19 mouse cellular contexts compared by ENCODE assay signal in the genomic region with DNA sequence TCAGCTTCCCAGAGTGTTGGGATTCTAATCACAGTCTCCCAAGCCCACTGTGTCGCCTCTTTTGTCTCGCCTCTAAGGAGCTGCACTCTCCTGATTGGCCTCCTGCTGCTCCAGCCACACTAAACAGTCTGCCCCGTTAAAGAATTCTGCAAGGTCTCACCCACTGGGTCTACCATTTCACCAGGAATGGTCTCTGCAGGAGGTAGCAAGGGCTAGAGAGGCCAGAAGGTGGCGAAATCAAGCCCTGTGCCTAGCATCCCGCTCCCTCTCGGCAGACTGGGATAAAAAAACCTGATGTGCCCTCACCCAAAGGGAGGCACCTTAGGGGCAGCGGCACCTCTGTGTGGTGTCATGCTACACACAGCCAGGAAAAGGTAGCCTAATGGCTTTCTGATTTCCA. TPM values are rescaled to one million over a fixed set of nuclear protein-coding genes. Genes with fewer than 3 reads are reported as not detected.
A peak's percentile ranks its signal among the peaks of the same experiment; 100 is the strongest.
DNase-seq lines count a peak whose midpoint lies in the region; ATAC-seq and TF ChIP-seq lines count a peak whose summit lies in the region.
"Had no signal": no experiment of that assay in that cellular context is flagged by ENCODE, and none has a peak within 500 bp of the region (broad histone marks: within the 10 kb centered on the region; RNA-seq: fewer than 3 reads in every experiment).

No protein-coding gene starts in this region.

- H3K9me3 ChIP-seq in forebrain, embryonic 12.5 days, result no peaks in the 10 kb centered on the region
- no peaks in the 10 kb centered on the region for H3K9me3 ChIP-seq in forebrain, postnatal 0 days (ENCODE audit: low read length)
- no peaks in the 10 kb centered on the region; the same call in 1 of the 2 replicates for H3K9me3 ChIP-seq in kidney, embryonic 14.5 days (ENCODE audit: control insufficient read depth, low read length)
- H3K9me3 ChIP-seq in neural tube, embryonic 12.5 days, result no peaks in the 10 kb centered on the region
- H3K9me3 ChIP-seq: liver, embryonic 12.5 days; midbrain, embryonic 10.5 days had no signal

- H3K27ac ChIP-seq in forebrain, embryonic 12.5 days, result no peak overlapping the region
- no peak overlapping the region for H3K27ac ChIP-seq in forebrain, postnatal 0 days (ENCODE audit: low read depth, low read length)
- H3K27ac ChIP-seq in kidney, embryonic 14.5 days (ENCODE audit: low read depth, low read length), result no peak overlapping the region
- H3K27ac ChIP-seq in neural tube, embryonic 12.5 days, result no peak overlapping the region
- H3K27ac ChIP-seq: liver, embryonic 12.5 days; midbrain, embryonic 10.5 days had no signal

- H3K4me2 ChIP-seq in forebrain, embryonic 12.5 days, result 0 out of 2 replicates have a peak overlapping the region, but pooled peaks have one; percentile 17
- H3K4me2 ChIP-seq in forebrain, postnatal 0 days (ENCODE audit: low read depth), result no peak overlapping the region
- H3K4me2 ChIP-seq in kidney, embryonic 14.5 days (replicated peaks; ENCODE audit: low read depth, low read length), result peak overlapping the region; percentile 17; the same call in 1 of the 2 replicates
- 0 out of 2 replicates have a peak overlapping the region, but pooled peaks have one; percentile 27 for H3K4me2 ChIP-seq in neural tube, embryonic 12.5 days (replicated peaks)

- TF ChIP-seq CTCF in forebrain, postnatal 0 days (IDR thresholded peaks at IDR 0.05; ENCODE audit: low read depth), result no peak

- H3K9ac ChIP-seq in forebrain, embryonic 12.5 days, result no peak overlapping the region
- H3K9ac ChIP-seq in forebrain, postnatal 0 days, result no peak overlapping the region
- H3K9ac ChIP-seq in kidney, embryonic 14.5 days (ENCODE audit: low read depth, low read length), result no peak overlapping the region
- H3K9ac ChIP-seq in neural tube, embryonic 12.5 days, result no peak overlapping the region
- H3K9ac ChIP-seq: liver, embryonic 12.5 days had no signal

- peaks cover 82% of the 10 kb centered on the region for H3K27me3 ChIP-seq in forebrain, embryonic 12.5 days
- H3K27me3 ChIP-seq in forebrain, postnatal 0 days (ENCODE audit: insufficient read depth, low read length), result peaks cover 34% of the 10 kb centered on the region
- H3K27me3 ChIP-seq in kidney, embryonic 14.5 days (ENCODE audit: control insufficient read depth, insufficient read depth, low read length), result peaks cover 35% of the 10 kb centered on the region
- peaks cover 59% of the 10 kb centered on the region for H3K27me3 ChIP-seq in neural tube, embryonic 12.5 days (replicated peaks)

- H3K4me1 ChIP-seq in forebrain, embryonic 12.5 days, result peaks cover 23% of the 10 kb centered on the region
- peaks cover 6% of the 10 kb centered on the region; the same call in 1 of the 2 replicates for H3K4me1 ChIP-seq in forebrain, postnatal 0 days (ENCODE audit: insufficient read depth)
- H3K4me1 ChIP-seq in kidney, embryonic 14.5 days (ENCODE audit: control insufficient read depth, insufficient read depth, low read length), result peaks cover 11% of the 10 kb centered on the region; the same call in 1 of the 2 replicates
- H3K4me1 ChIP-seq in neural tube, embryonic 12.5 days, result peaks cover 18% of the 10 kb centered on the region

- no peak for DNase-seq in forebrain, postnatal 0 days
- no peak for DNase-seq in kidney, adult 9 months
- no peak for DNase-seq in neural tube, embryonic 10.5 days (ENCODE audit: extremely low spot score, low spot score)
- no peak for DNase-seq in yolk sac, embryonic 10.5 days (ENCODE audit: low spot score)
- DNase-seq: adrenal gland, postnatal 10 days; B cell, adult 2 months; cerebellum, adult 9-11 months; heart, postnatal 4 days; layer of hippocampus, postnatal 36 days; thymus, postnatal 25 days had no signal

- no peak overlapping the region for H3K4me3 ChIP-seq in forebrain, embryonic 12.5 days (replicated peaks)
- no peak overlapping the region for H3K4me3 ChIP-seq in forebrain, postnatal 0 days (ENCODE audit: low read depth, low read length)
- no peak overlapping the region for H3K4me3 ChIP-seq in kidney, embryonic 14.5 days (ENCODE audit: low read length)
- H3K4me3 ChIP-seq in neural tube, embryonic 12.5 days, result no peak overlapping the region
- H3K4me3 ChIP-seq: liver, embryonic 12.5 days had no signal

- no peak for ATAC-seq in forebrain, embryonic 12.5 days (ENCODE audit: low FRiP score)
- ATAC-seq in forebrain, postnatal 0 days, result no peak
- ATAC-seq in kidney, embryonic 14.5 days (ENCODE audit: low FRiP score, low TSS enrichment), result no peak
- no peak for ATAC-seq in neural tube, embryonic 12.5 days (ENCODE audit: low FRiP score, low read depth)
- ATAC-seq: liver, embryonic 12.5 days had no signal

- 5% methylated on average over 7 of the region's 7 CpGs for WGBS in forebrain, embryonic 12.5 days
- WGBS in forebrain, postnatal 0 days, result 13% methylated on average over 7 of the region's 7 CpGs
- 7% methylated on average over 7 of the region's 7 CpGs for WGBS in kidney, embryonic 14.5 days
- WGBS in neural tube, embryonic 12.5 days, result 3% methylated on average over 7 of the region's 7 CpGs

- H3K36me3 ChIP-seq in forebrain, embryonic 12.5 days (replicated peaks), result no peaks in the 10 kb centered on the region
- H3K36me3 ChIP-seq in forebrain, postnatal 0 days (ENCODE audit: insufficient read depth), result no peaks in the 10 kb centered on the region
- H3K36me3 ChIP-seq in kidney, embryonic 14.5 days (ENCODE audit: control insufficient read depth, insufficient read depth, low read length), result no peaks in the 10 kb centered on the region
- H3K36me3 ChIP-seq in neural tube, embryonic 12.5 days, result no peaks in the 10 kb centered on the region
- H3K36me3 ChIP-seq: liver, embryonic 12.5 days; midbrain, embryonic 10.5 days had no signal

RNA-seq across cellular contexts. Expression of gene Rln3, which starts 0.7 kb away (rescaled TPM):
- polyA plus RNA-seq in forebrain, embryonic 12.5 days (2016; fragmentation: Nextera tagmentation; extraction: Ambion mirVana), result not detected in 2 replicates
- total RNA-seq in forebrain, postnatal 0 days (2014; rRNA removed), result 0.33 TPM in 1 of 2 replicates, not detected in the other
- not detected in 2 replicates for polyA plus RNA-seq in forebrain, postnatal 0 days (2015; fragmentation: Nextera tagmentation; extraction: Ambion mirVana)
- 0.33 TPM in 1 of 2 replicates, not detected in the other for polyA plus RNA-seq in kidney, embryonic 14.5 days (2014; fragmentation: Nextera tagmentation; extraction: Ambion mirVana)
- polyA plus RNA-seq in neural tube, embryonic 12.5 days (2016; fragmentation: Nextera tagmentation; extraction: Ambion mirVana), result not detected in 2 replicates
- total RNA-seq: heart, postnatal 4 days; layer of hippocampus, postnatal 36 days; left cerebral cortex, postnatal 36 days; MEL had no signal
- polyA plus RNA-seq: embryonic facial prominence, embryonic 11.5 days; gonadal fat pad, adult 2 months; liver, embryonic 12.5 days had no signal

RNA-seq across cellular contexts. Expression of gene Il27ra, which starts 1.7 kb away (rescaled TPM):
- 0.09 and 0.24 TPM in 2 replicates for polyA plus RNA-seq in forebrain, embryonic 12.5 days (2016; fragmentation: Nextera tagmentation; extraction: Ambion mirVana)
- 0.31 and 0.86 TPM in 2 replicates for total RNA-seq in forebrain, postnatal 0 days (2014; rRNA removed)
- 0.29 and 0.45 TPM in 2 replicates for polyA plus RNA-seq in forebrain, postnatal 0 days (2015; fragmentation: Nextera tagmentation; extraction: Ambion mirVana)
- 1.4 and 1.6 TPM in 2 replicates for polyA plus RNA-seq in kidney, embryonic 14.5 days (2014; fragmentation: Nextera tagmentation; extraction: Ambion mirVana)
- polyA plus RNA-seq in neural tube, embryonic 12.5 days (2016; fragmentation: Nextera tagmentation; extraction: Ambion mirVana), result 0.28 and 0.29 TPM in 2 replicates

RNA-seq across cellular contexts. Expression of gene Gm10643, which starts 20.8 kb away (rescaled TPM):
- 2.2 and 2.4 TPM in 2 replicates for polyA plus RNA-seq in forebrain, embryonic 12.5 days (2016; fragmentation: Nextera tagmentation; extraction: Ambion mirVana)
- 3.3 and 4.7 TPM in 2 replicates for total RNA-seq in forebrain, postnatal 0 days (2014; rRNA removed)
- polyA plus RNA-seq in forebrain, postnatal 0 days (2015; fragmentation: Nextera tagmentation; extraction: Ambion mirVana), result 1.3 and 1.6 TPM in 2 replicates
- 1.2 and 2.2 TPM in 2 replicates for polyA plus RNA-seq in kidney, embryonic 14.5 days (2014; fragmentation: Nextera tagmentation; extraction: Ambion mirVana)
- polyA plus RNA-seq in neural tube, embryonic 12.5 days (2016; fragmentation: Nextera tagmentation; extraction: Ambion mirVana), result 1.6 and 2.2 TPM in 2 replicates

RNA-seq across cellular contexts. Expression of gene Rfx1, which starts 22.5 kb away (rescaled TPM):
- polyA plus RNA-seq in forebrain, embryonic 12.5 days (2016; fragmentation: Nextera tagmentation; extraction: Ambion mirVana), result 8.4 and 9.2 TPM in 2 replicates
- total RNA-seq in forebrain, postnatal 0 days (2014; rRNA removed), result 22.2 and 31.2 TPM in 2 replicates
- polyA plus RNA-seq in forebrain, postnatal 0 days (2015; fragmentation: Nextera tagmentation; extraction: Ambion mirVana), result 4.4 and 6.2 TPM in 2 replicates
- polyA plus RNA-seq in kidney, embryonic 14.5 days (2014; fragmentation: Nextera tagmentation; extraction: Ambion mirVana), result 10.4 and 13.7 TPM in 2 replicates
- 9.1 and 9.3 TPM in 2 replicates for polyA plus RNA-seq in neural tube, embryonic 12.5 days (2016; fragmentation: Nextera tagmentation; extraction: Ambion mirVana)

RNA-seq across cellular contexts. Expression of gene Palm3, which starts 22.8 kb away (rescaled TPM):
- polyA plus RNA-seq in forebrain, embryonic 12.5 days (2016; fragmentation: Nextera tagmentation; extraction: Ambion mirVana), result 3.3 and 4.1 TPM in 2 replicates
- total RNA-seq in forebrain, postnatal 0 days (2014; rRNA removed), result 2.7 and 5.4 TPM in 2 replicates
- polyA plus RNA-seq in forebrain, postnatal 0 days (2015; fragmentation: Nextera tagmentation; extraction: Ambion mirVana), result 2.8 and 4.3 TPM in 2 replicates
- 5.9 and 7.4 TPM in 2 replicates for polyA plus RNA-seq in kidney, embryonic 14.5 days (2014; fragmentation: Nextera tagmentation; extraction: Ambion mirVana)
- polyA plus RNA-seq in neural tube, embryonic 12.5 days (2016; fragmentation: Nextera tagmentation; extraction: Ambion mirVana), result 10.2 and 10.8 TPM in 2 replicates
